In genomic region chr1:94081191-94081590, GRCm38 (mm10) we compare ENCODE assay signal across 12 mouse cellular contexts. TPM values are rescaled to one million over a fixed set of nuclear protein-coding genes. Genes with fewer than 3 reads are reported as not detected.
DNase-seq lines count a peak whose midpoint lies in the region; ATAC-seq lines count a peak whose summit lies in the region.
"Had no signal": no experiment of that assay in that cellular context is flagged by ENCODE, and none has a peak within 500 bp of the region (broad histone marks: within the 10 kb centered on the region; RNA-seq: fewer than 3 reads in every experiment).

No protein-coding gene starts in this region.

- no peak overlapping the region for H3K9ac ChIP-seq in heart, embryonic 11.5 days (ENCODE audit: low read depth, low read length)
- H3K9ac ChIP-seq in lung, embryonic 15.5 days: no peak overlapping the region
- H3K9ac ChIP-seq in forebrain, embryonic 12.5 days: no peak overlapping the region
- no peak overlapping the region for H3K9ac ChIP-seq in limb, embryonic 13.5 days
- H3K9ac ChIP-seq: liver, embryonic 15.5 days had no signal

- H3K27me3 ChIP-seq in heart, embryonic 11.5 days (ENCODE audit: control insufficient read depth, insufficient read depth, low read length): no peaks in the 10 kb centered on the region
- H3K27me3 ChIP-seq in lung, embryonic 15.5 days: no peaks in the 10 kb centered on the region
- peaks cover 7% of the 10 kb centered on the region; the same call in 1 of the 2 replicates for H3K27me3 ChIP-seq in forebrain, embryonic 12.5 days
- peaks cover 23% of the 10 kb centered on the region for H3K27me3 ChIP-seq in limb, embryonic 13.5 days
- H3K27me3 ChIP-seq: liver, embryonic 15.5 days had no signal

- intact Hi-C loops in heart, postnatal 36 days (cut with DNase I): no loop called here

- H3K27ac ChIP-seq in heart, embryonic 11.5 days (ENCODE audit: low read depth, low read length): no peak overlapping the region
- H3K27ac ChIP-seq in lung, embryonic 15.5 days: no peak overlapping the region
- H3K27ac ChIP-seq in forebrain, embryonic 12.5 days: no peak overlapping the region
- no peak overlapping the region for H3K27ac ChIP-seq in limb, embryonic 13.5 days
- H3K27ac ChIP-seq: liver, embryonic 15.5 days had no signal

- H3K9me3 ChIP-seq in heart, embryonic 11.5 days (replicated peaks; ENCODE audit: control insufficient read depth, low read length): no peaks in the 10 kb centered on the region
- H3K9me3 ChIP-seq in lung, embryonic 15.5 days: no peaks in the 10 kb centered on the region
- no peaks in the 10 kb centered on the region for H3K9me3 ChIP-seq in forebrain, embryonic 12.5 days
- no peaks in the 10 kb centered on the region for H3K9me3 ChIP-seq in limb, embryonic 13.5 days
- H3K9me3 ChIP-seq: liver, embryonic 15.5 days had no signal

- no peak for ATAC-seq in heart, embryonic 11.5 days (replicated peaks; ENCODE audit: insufficient number of reproducible peaks, low FRiP score, low TSS enrichment)
- peak; percentile 13; the same call in 1 of the 2 replicates for ATAC-seq in lung, embryonic 15.5 days (ENCODE audit: borderline replicate concordance, extremely low read depth, low FRiP score, low TSS enrichment)
- no peak for ATAC-seq in forebrain, embryonic 12.5 days (ENCODE audit: low FRiP score)
- ATAC-seq in limb, embryonic 13.5 days (ENCODE audit: low FRiP score, low read depth): no peak

- H3K4me1 ChIP-seq in heart, embryonic 11.5 days (ENCODE audit: control insufficient read depth, insufficient read depth, low read length): no peaks in the 10 kb centered on the region
- no peaks in the 10 kb centered on the region for H3K4me1 ChIP-seq in lung, embryonic 15.5 days
- H3K4me1 ChIP-seq in forebrain, embryonic 12.5 days: no peaks in the 10 kb centered on the region
- peaks cover 9% of the 10 kb centered on the region for H3K4me1 ChIP-seq in limb, embryonic 13.5 days
- H3K4me1 ChIP-seq: liver, embryonic 15.5 days had no signal

- 45% methylated on average over 11 of the region's 11 CpGs for WGBS in heart, embryonic 11.5 days (ENCODE audit: insufficient replicate concordance)
- WGBS in lung, embryonic 15.5 days: 53% methylated on average over 11 of the region's 11 CpGs
- whole genome bisulfite sequencing in forebrain, embryonic 12.5 days: 63% methylated on average over 11 of the region's 11 CpGs
- 55% methylated on average over 11 of the region's 11 CpGs for WGBS in limb, embryonic 13.5 days

- peak overlapping the region; percentile 50 for H3K4me2 ChIP-seq in heart, embryonic 11.5 days
- peak overlapping the region; percentile 39 for H3K4me2 ChIP-seq in lung, embryonic 15.5 days
- 0 out of 2 replicates have a peak overlapping the region, but pooled peaks have one; percentile 1 for H3K4me2 ChIP-seq in forebrain, embryonic 12.5 days
- peak overlapping the region; percentile 44 for H3K4me2 ChIP-seq in limb, embryonic 13.5 days (replicated peaks)
- H3K4me2 ChIP-seq: liver, embryonic 15.5 days had no signal

- H3K36me3 ChIP-seq in heart, embryonic 11.5 days (ENCODE audit: control insufficient read depth, insufficient read depth, low read length): no peaks in the 10 kb centered on the region
- no peaks in the 10 kb centered on the region for H3K36me3 ChIP-seq in lung, embryonic 15.5 days
- no peaks in the 10 kb centered on the region for H3K36me3 ChIP-seq in forebrain, embryonic 12.5 days (replicated peaks)
- no peaks in the 10 kb centered on the region for H3K36me3 ChIP-seq in limb, embryonic 13.5 days
- H3K36me3 ChIP-seq: liver, embryonic 15.5 days had no signal

- H3K4me3 ChIP-seq in heart, embryonic 11.5 days (ENCODE audit: low read depth, low read length): no peak overlapping the region; the same call in 1 of the 2 replicates
- no peak overlapping the region for H3K4me3 ChIP-seq in lung, embryonic 15.5 days
- no peak overlapping the region for H3K4me3 ChIP-seq in forebrain, embryonic 12.5 days (replicated peaks)
- H3K4me3 ChIP-seq in limb, embryonic 13.5 days: no peak overlapping the region
- H3K4me3 ChIP-seq: liver, embryonic 15.5 days had no signal

- DNase-seq in heart, postnatal 36 days: no peak
- DNase-seq in lung, postnatal 36 days: no peak
- no peak for DNase-seq in right cerebral cortex, adult 18-20 months
- DNase-seq in frontal cortex, postnatal 25 days (ENCODE audit: low spot score in 2 of 2): no peak
- DNase-seq: layer of hippocampus, adult 9-11 months had no signal

RNA-seq across cellular contexts. Expression of gene Pdcd1, which starts 28.8 kb away (rescaled TPM):
- polyA plus RNA-seq in heart, embryonic 11.5 days (2014; fragmentation: Nextera tagmentation; extraction: Ambion mirVana): 0.10 and 0.14 TPM in 2 replicates
- total RNA-seq in heart, postnatal 36 days (2021): not detected
- 0.10 and 0.81 TPM in 2 replicates for polyA plus RNA-seq in lung, embryonic 15.5 days (2015; fragmentation: Nextera tagmentation; extraction: Ambion mirVana)
- 0.09 TPM in 1 of 2 replicates, not detected in the other for polyA plus RNA-seq in forebrain, embryonic 12.5 days (2016; fragmentation: Nextera tagmentation; extraction: Ambion mirVana)
- polyA plus RNA-seq in limb, embryonic 13.5 days (2015; fragmentation: Nextera tagmentation; extraction: Ambion mirVana): 0.14 and 0.22 TPM in 2 replicates
- total RNA-seq: heart, postnatal 25 days had no signal
- polyA plus RNA-seq: testis, adult 2 months had no signal
